Mouse (Mus musculus): Measurements from ENCODE around the gene Mrto4. TPM values are rescaled to one million over a fixed set of nuclear protein-coding genes. Genes with fewer than 3 reads are reported as not detected.
A peak's percentile ranks its signal among the peaks of the same experiment; 100 is the strongest.

The Mrto4 gene
- polyA plus RNA-seq, 1 experiment: 112 TPM

DNA sequence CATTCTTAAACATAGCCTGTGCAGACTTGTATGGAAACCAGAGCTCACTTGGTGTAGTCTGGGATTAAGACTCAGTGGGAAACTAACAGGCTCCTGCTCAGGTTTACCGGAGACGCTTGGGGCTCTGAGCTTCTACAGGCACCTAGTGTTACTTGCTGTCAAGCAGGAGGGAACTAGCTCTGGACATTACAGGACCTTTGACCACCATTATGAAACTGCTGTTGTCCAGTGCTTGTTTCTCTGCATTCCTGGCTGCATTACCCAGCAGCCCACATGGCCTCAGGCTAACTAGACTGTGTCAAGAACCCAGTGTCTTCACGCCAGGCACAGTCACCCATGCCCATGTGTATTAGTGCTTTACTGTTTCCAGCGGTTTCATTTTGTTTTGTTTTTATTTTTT is 20.8 kb upstream of the Mrto4 start:
- H3K9me3 ChIP-seq (replicated peaks; ENCODE audit: control insufficient read depth, insufficient read depth, low read length, poor library complexity, severe bottlenecking): no peaks in the 10 kb centered on the region
- no peaks in the 10 kb centered on the region for H3K27me3 ChIP-seq (ENCODE audit: control insufficient read depth, insufficient read depth, low read length, poor library complexity, severe bottlenecking)
- H3K9ac ChIP-seq (ENCODE audit: low read depth, poor library complexity, severe bottlenecking): no peak overlapping the region
- TF ChIP-seq EP300 (IDR thresholded peaks at IDR 0.05; ENCODE audit: insufficient read depth, low read depth, low read length) (no peak), CTCF (IDR thresholded peaks at IDR 0.05; ENCODE audit: low read depth, low read length) (no peak), POLR2A (IDR thresholded peaks at IDR 0.05; ENCODE audit: insufficient read depth, low read length) (no peak)
- H3K36me3 ChIP-seq (ENCODE audit: control insufficient read depth, insufficient read depth, low read length, poor library complexity, severe bottlenecking): peaks cover 7% of the 10 kb centered on the region
- no peaks in the 10 kb centered on the region for H3K4me1 ChIP-seq (ENCODE audit: control insufficient read depth, insufficient read depth, low read length)
- no peak overlapping the region for H3K4me3 ChIP-seq (ENCODE audit: low read depth, low read length)
- H3K27ac ChIP-seq (ENCODE audit: insufficient read depth, low read length): no peak overlapping the region

GRCm38 (mm10) chr4:139368038-139368437 is 15.7 kb upstream of the Mrto4 start:
- H3K4me3 ChIP-seq (ENCODE audit: low read depth, low read length): no peak overlapping the region
- H3K4me1 ChIP-seq (ENCODE audit: control insufficient read depth, insufficient read depth, low read length): no peaks in the 10 kb centered on the region
- no peaks in the 10 kb centered on the region for H3K27me3 ChIP-seq (ENCODE audit: control insufficient read depth, insufficient read depth, low read length, poor library complexity, severe bottlenecking)
- H3K27ac ChIP-seq (ENCODE audit: insufficient read depth, low read length): no peak overlapping the region
- TF ChIP-seq CTCF (IDR thresholded peaks at IDR 0.05; ENCODE audit: low read depth, low read length) (no peak), POLR2A (IDR thresholded peaks at IDR 0.05; ENCODE audit: insufficient read depth, low read length) (no peak), EP300 (IDR thresholded peaks at IDR 0.05; ENCODE audit: insufficient read depth, low read depth, low read length) (no peak)
- no peak overlapping the region for H3K9ac ChIP-seq (ENCODE audit: low read depth, poor library complexity, severe bottlenecking)
- H3K36me3 ChIP-seq (ENCODE audit: control insufficient read depth, insufficient read depth, low read length, poor library complexity, severe bottlenecking): peaks cover 16% of the 10 kb centered on the region
- H3K9me3 ChIP-seq (replicated peaks; ENCODE audit: control insufficient read depth, insufficient read depth, low read length, poor library complexity, severe bottlenecking): no peaks in the 10 kb centered on the region

DNA sequence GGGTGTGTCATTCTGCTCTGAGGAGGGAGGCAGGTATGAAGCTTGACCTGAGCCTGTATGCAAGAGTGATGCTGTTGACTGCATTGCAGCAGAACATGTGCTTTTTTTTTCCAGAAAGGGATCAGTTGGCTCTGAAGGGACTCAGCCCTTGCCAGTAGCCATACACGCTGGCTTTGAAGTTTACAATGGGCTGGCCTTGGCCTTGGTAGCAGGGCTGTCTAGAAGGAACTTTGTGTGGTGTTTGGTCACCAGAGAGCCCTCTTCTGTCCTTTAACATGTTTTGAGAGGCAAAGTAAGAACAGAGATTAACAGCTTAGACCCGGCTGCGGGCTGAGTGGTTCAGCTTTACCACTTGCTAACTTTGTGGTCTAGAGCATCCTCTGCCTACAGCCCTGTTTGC is 15.0 kb upstream of the Mrto4 start:
- H3K9ac ChIP-seq (ENCODE audit: low read depth, poor library complexity, severe bottlenecking): no peak overlapping the region
- H3K27ac ChIP-seq (ENCODE audit: insufficient read depth, low read length): no peak overlapping the region
- peaks cover 21% of the 10 kb centered on the region for H3K36me3 ChIP-seq (ENCODE audit: control insufficient read depth, insufficient read depth, low read length, poor library complexity, severe bottlenecking)
- no peak for TF ChIP-seq POLR2A (IDR thresholded peaks at IDR 0.05; ENCODE audit: insufficient read depth, low read length)
- TF ChIP-seq CTCF (IDR thresholded peaks at IDR 0.05; ENCODE audit: low read depth, low read length): no peak
- TF ChIP-seq EP300 (IDR thresholded peaks at IDR 0.05; ENCODE audit: insufficient read depth, low read depth, low read length): no peak
- H3K9me3 ChIP-seq (replicated peaks; ENCODE audit: control insufficient read depth, insufficient read depth, low read length, poor library complexity, severe bottlenecking): no peaks in the 10 kb centered on the region
- H3K4me3 ChIP-seq (ENCODE audit: low read depth, low read length): no peak overlapping the region
- no peaks in the 10 kb centered on the region for H3K27me3 ChIP-seq (ENCODE audit: control insufficient read depth, insufficient read depth, low read length, poor library complexity, severe bottlenecking)
- no peaks in the 10 kb centered on the region for H3K4me1 ChIP-seq (ENCODE audit: control insufficient read depth, insufficient read depth, low read length)

DNA sequence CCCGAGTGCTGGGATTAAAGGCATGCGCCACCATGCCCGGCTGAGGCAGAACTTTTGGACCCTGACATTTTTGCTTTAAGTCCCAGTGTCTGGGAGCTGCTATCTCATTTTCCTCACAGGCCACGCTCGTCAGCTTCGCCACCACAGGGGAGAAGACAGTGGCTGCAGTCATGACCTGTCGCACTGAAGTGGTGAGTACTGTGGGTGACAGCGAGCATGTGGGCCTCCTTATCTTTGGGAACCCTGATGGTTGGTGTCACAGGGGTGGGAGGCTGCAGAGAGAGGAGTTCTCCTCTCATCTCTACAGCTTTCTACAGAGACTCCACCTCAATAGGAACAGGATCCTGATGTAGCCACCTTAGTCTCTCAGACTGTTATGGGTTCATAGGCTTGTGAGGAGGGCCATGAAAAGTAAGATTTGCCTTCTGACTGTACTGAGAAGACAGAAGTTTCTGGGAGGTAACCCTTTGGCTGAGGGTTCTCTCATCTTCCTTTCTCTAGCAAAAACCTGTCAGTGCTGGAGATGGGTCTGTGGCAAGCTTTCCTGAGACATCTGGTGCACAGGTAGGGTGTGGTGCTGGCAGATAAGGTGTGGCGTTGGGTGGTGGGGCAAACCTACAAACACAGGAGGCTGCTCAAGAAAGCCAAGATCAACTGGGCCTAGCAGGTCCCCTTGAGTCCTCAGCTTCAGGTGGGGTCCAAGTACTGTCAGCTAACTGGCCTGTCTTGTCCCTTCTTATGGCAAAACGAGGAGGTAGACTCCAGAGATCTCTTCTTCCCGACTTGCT is 8.6 kb upstream of the Mrto4 start:
- Histone ChIP-seq H3K4me3 (ENCODE audit: low read depth, low read length) (no peak overlapping the region), H3K27me3 (ENCODE audit: control insufficient read depth, insufficient read depth, low read length, poor library complexity, severe bottlenecking) (no peaks in the 10 kb centered on the region), H3K4me1 (ENCODE audit: control insufficient read depth, insufficient read depth, low read length) (no peaks in the 10 kb centered on the region), H3K27ac (ENCODE audit: insufficient read depth, low read length) (no peak overlapping the region), H3K9me3 (replicated peaks; ENCODE audit: control insufficient read depth, insufficient read depth, low read length, poor library complexity, severe bottlenecking) (no peaks in the 10 kb centered on the region), H3K36me3 (ENCODE audit: control insufficient read depth, insufficient read depth, low read length, poor library complexity, severe bottlenecking) (peaks cover 30% of the 10 kb centered on the region), H3K9ac (ENCODE audit: low read depth, poor library complexity, severe bottlenecking) (no peak overlapping the region)
- TF ChIP-seq POLR2A (IDR thresholded peaks at IDR 0.05; ENCODE audit: insufficient read depth, low read length): no peak
- no peak for TF ChIP-seq EP300 (IDR thresholded peaks at IDR 0.05; ENCODE audit: insufficient read depth, low read depth, low read length)
- no peak for TF ChIP-seq CTCF (IDR thresholded peaks at IDR 0.05; ENCODE audit: low read depth, low read length)

- Histone ChIP-seq H3K4me3 (ENCODE audit: low read depth, low read length) (no peak overlapping the region), H3K9me3 (replicated peaks; ENCODE audit: control insufficient read depth, insufficient read depth, low read length, poor library complexity, severe bottlenecking) (no peaks in the 10 kb centered on the region), H3K4me1 (ENCODE audit: control insufficient read depth, insufficient read depth, low read length) (no peaks in the 10 kb centered on the region), H3K9ac (ENCODE audit: low read depth, poor library complexity, severe bottlenecking) (no peak overlapping the region), H3K36me3 (ENCODE audit: control insufficient read depth, insufficient read depth, low read length, poor library complexity, severe bottlenecking) (peaks cover 18% of the 10 kb centered on the region; the same call in 1 of the 2 replicates), H3K27me3 (ENCODE audit: control insufficient read depth, insufficient read depth, low read length, poor library complexity, severe bottlenecking) (no peaks in the 10 kb centered on the region), H3K27ac (ENCODE audit: insufficient read depth, low read length) (no peak overlapping the region)
- TF ChIP-seq POLR2A (IDR thresholded peaks at IDR 0.05; ENCODE audit: insufficient read depth, low read length): no peak
- no peak for TF ChIP-seq EP300 (IDR thresholded peaks at IDR 0.05; ENCODE audit: insufficient read depth, low read depth, low read length)
- TF ChIP-seq CTCF (IDR thresholded peaks at IDR 0.05; ENCODE audit: low read depth, low read length): no peak
Measured at GRCm38 (mm10) chr4:139357211-139357610, 4.8 kb upstream of the Mrto4 start.

- H3K36me3 ChIP-seq (ENCODE audit: control insufficient read depth, insufficient read depth, low read length, poor library complexity, severe bottlenecking): peaks cover 19% of the 10 kb centered on the region
- H3K4me1 ChIP-seq (ENCODE audit: control insufficient read depth, insufficient read depth, low read length): no peaks in the 10 kb centered on the region
- H3K27ac ChIP-seq (ENCODE audit: insufficient read depth, low read length): no peak overlapping the region
- TF ChIP-seq EP300 (IDR thresholded peaks at IDR 0.05; ENCODE audit: insufficient read depth, low read depth, low read length) (no peak), CTCF (IDR thresholded peaks at IDR 0.05; ENCODE audit: low read depth, low read length) (no peak), POLR2A (IDR thresholded peaks at IDR 0.05; ENCODE audit: insufficient read depth, low read length) (no peak)
- peak overlapping the region; percentile 100 for H3K4me3 ChIP-seq (ENCODE audit: low read depth, low read length)
- H3K9ac ChIP-seq (ENCODE audit: low read depth, poor library complexity, severe bottlenecking): peak overlapping the region; percentile 88
- H3K9me3 ChIP-seq (replicated peaks; ENCODE audit: control insufficient read depth, insufficient read depth, low read length, poor library complexity, severe bottlenecking): no peaks in the 10 kb centered on the region
- no peaks in the 10 kb centered on the region for H3K27me3 ChIP-seq (ENCODE audit: control insufficient read depth, insufficient read depth, low read length, poor library complexity, severe bottlenecking)
Measured at GRCm38 (mm10) chr4:139352832-139353231, 456 bp upstream of the Mrto4 start.
